Mouse (Mus musculus): Measurements from ENCODE around the gene Dnajc7. TPM values are rescaled to one million over a fixed set of nuclear protein-coding genes. Genes with fewer than 3 reads are reported as not detected.
A peak's percentile ranks its signal among the peaks of the same experiment; 100 is the strongest.
"Not testable (repeated sequence)": the region's sequence is repeated elsewhere in the genome, so short reads cannot be mapped to it uniquely, and the experiment has no call there.

The Dnajc7 gene
- 100 to 1,000 TPM; 191 to 195 TPM for total RNA-seq (2021)
- long read RNA-seq, experiment 1, transcript Dnajc7-201 (14 exons, 2,330 nt), result major isoform, 62 of 74 reads
- long read RNA-seq, experiment 1, partial matches to known transcripts, result 4 of 74 reads
- long read RNA-seq, experiment 1, other reads (novel, unspliced or antisense), result 7 of 74 reads
- long read RNA-seq, experiment 2, transcript Dnajc7-201 (14 exons, 2,330 nt), result major isoform, 59 of 70 reads
- long read RNA-seq, experiment 2, partial matches to known transcripts, result 4 of 70 reads
- long read RNA-seq, experiment 2, other reads (novel, unspliced or antisense), result 4 of 70 reads

DNA sequence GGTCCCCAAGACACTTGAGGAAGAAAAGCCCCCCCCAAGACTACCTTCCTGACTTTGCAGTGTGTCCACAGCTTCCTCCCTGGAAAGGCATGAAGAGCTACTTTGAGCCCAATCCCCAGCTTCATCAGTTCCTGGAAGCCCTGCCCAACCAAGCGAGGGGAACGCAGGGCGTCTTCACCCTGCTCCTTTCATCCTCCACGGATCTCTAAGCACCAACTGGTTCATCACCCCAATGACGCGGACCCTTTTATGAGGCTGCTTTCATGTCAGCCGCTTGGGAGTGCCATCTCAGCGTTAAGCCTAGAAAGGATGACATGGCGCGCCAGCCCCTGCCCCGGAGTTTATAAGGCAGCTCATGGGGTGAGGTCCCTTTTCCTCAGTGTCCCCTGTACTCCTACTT is at the start of gene Dnajc7:
Gene Dnajc7 (minus strand): TSS at position 187 of the 400 bp plus-strand sequence.
- DNase-seq, result no peak

DNA sequence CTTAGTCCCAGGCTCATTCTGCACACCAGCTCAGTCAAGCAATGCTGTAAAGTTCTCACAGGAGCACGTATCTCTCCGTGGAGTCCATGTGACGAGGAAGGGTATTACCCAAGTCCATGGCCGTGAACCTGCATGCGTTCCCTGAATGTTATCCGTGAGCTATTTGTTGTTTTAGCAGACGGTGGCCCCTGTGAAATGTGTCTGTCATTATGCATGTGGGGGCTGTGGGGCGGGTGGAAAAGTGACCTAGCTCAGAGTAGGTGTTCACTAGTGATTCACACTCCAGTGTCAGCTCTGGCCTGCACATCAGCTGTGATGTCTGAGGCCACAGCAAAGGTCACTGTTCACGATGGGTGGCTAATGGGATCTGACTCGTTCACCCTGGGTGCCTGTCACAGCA is 39.8 kb upstream of the Dnajc7 start:
- DNase-seq, result no peak

- no peak for DNase-seq
These were observed 36.5 kb upstream of the Dnajc7 start for GRCm38 (mm10) chr11:100656458-100656857.

GRCm38 (mm10) chr11:100655589-100655988 is 35.6 kb upstream of the Dnajc7 start:
- not testable (repeated sequence) for DNase-seq

DNA sequence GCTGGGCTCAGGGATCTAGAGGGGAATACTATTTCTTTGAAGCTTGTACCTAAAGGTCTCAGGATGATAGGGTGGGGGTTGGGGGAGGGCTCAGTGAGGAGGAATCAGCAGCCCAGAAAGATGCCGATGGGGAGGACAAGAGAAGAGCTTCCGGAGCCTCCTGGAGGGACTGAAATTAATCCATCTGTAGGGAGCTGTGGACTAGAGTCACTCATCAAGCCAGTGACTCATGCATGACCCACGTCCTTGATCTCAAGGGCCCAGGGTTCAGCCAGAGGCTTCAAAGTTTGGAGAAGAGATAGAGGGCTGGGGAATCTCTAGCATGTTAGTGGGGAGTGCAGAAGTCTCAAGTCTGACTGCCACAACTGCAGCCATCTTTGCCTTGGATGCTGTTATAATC is 31.8 kb upstream of the Dnajc7 start:
- no peak for DNase-seq

GRCm38 (mm10) chr11:100651205-100651604 is 31.2 kb upstream of the Dnajc7 start:
- no peak for DNase-seq

DNA sequence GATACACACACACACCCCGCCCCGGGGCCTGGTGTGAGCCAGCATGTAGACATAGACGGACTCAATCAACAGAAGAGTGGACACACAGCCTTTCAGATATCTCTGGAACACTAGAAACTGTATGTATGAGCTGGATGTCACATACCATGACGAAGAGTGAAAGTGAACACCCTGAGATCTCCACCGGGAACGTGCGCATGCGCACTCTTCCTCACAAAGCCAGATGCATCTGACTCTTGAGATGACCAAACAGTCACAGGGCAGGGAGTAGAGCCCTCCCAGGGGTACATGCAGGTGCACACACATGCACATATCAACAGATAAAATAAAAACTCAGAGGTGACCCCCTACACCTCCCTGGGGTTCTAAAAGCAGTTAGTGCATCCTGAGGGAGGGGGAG is 28.4 kb upstream of the Dnajc7 start:
- DNase-seq, result no peak

GRCm38 (mm10) chr11:100646265-100646664 is 26.3 kb upstream of the Dnajc7 start:
- peak; percentile 65 for DNase-seq

GRCm38 (mm10) chr11:100643612-100644575 is 23.9 kb upstream of the Dnajc7 start:
- DNase-seq, result no peak

DNA sequence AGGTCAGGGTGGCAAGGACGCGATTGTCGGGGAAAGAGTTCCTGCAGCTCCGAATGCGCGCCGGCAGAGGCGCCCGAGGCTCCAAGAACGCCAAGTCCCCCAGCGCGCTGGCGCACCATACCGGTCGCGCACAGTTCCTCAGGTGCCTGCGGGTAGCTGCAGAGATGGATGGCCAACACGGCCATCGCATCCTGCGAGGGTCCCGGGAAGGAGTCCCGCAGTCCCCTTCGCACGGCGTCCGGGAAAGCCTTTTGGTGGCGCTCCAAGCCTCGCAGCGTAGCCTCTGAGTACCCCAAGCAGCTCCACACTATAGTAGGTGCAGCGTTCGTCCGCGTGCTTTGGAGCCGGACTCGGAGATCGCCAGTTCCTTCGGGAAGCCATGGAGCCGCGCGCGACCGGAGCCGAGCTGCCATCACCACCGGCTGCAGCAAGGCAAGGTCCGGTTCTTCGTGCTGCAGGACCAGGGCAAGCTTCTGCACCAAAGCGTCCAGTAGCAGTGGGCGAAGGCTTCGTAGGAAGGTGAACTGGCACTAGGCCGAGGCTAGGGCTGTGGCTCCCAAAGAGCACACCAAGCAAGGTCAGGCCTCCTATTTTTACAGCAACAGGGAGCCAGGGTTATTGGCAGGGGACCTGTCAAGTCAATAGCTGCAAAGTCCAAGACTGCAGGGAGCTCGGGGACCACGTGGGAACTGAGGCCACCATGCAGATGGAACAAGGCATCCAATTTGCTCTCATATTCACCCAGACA is 20.4 kb upstream of the Dnajc7 start:
- DNase-seq, result peak; percentile 55

GRCm38 (mm10) chr11:100634530-100634929 is 14.6 kb upstream of the Dnajc7 start:
- no peak for DNase-seq

- DNase-seq, result peak; percentile 68
These were observed 8.9 kb upstream of the Dnajc7 start for GRCm38 (mm10) chr11:100628862-100629352.

DNA sequence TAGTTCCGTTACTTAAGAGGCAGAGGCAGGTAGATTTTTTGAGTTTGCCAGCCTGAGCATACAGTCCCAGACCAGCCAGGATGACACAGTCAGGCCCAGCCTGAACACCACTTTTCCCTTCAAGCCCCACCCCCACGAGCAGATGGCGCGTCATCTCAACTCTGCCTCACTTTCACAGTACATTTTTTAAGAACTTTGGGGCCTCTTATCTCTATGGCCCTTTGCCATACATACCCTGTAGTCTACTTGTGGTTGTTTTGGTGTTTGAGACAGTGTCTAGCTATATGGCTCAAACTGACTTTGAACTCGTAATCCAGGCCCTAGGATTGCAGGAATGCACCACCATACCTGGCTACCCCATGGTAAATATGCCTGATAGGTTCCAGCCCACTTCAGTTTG is 8.1 kb upstream of the Dnajc7 start:
- DNase-seq, result no peak

DNA sequence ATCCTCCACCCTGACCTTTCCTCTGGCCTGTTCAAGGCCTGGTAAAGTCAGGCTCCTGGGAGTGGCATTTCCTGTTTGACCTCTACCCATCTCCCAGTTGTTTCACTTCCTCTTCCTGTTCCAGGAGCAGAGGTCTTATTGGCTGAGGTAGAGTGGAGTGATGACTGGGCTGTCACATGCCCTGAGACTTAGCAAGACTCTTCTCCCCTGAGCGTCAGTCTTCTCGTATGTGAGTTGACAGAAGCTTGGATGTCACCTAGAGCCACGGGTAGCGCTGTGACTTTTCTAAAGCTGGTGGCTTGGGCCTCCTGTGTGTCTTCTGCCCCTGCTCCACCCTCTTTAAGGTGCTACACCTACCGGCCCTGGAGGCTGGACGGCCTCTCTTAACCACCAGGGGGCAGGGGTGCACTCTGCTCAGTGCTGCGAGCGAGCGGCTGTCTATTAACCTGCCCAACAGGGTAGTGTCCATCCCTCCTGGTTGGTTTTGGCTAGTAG is 6.8 kb upstream of the Dnajc7 start:
- DNase-seq, result peak; percentile 84

GRCm38 (mm10) chr11:100625754-100626700 is 6.1 kb upstream of the Dnajc7 start:
- no peak for DNase-seq

DNA sequence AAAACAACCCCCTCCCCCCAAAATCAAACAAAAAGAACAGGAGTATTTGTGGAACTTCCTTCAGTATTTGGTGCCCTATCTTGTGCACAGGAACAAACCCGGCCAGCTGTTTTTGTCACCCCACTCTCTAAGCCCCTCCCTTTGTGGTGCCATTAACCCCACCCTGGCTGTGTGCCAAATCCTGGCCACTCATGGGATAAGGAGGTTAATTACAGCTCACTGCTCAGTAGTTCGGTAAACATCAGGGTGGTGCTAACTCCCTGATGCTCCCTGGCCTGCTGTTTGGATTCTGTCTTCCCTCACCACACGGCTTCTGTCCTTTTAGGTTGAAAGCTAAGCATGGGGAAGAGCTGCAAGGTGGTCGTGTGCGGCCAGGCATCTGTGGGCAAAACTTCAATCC is 3.9 kb upstream of the Dnajc7 start:
- peak; percentile 53 for DNase-seq

- peak; percentile 95 for DNase-seq
These were observed 2.7 kb upstream of the Dnajc7 start for GRCm38 (mm10) chr11:100622714-100623113.

GRCm38 (mm10) chr11:100619485-100619975 is 438 bp downstream of the Dnajc7 start:
- peak; percentile 94 for DNase-seq

DNA sequence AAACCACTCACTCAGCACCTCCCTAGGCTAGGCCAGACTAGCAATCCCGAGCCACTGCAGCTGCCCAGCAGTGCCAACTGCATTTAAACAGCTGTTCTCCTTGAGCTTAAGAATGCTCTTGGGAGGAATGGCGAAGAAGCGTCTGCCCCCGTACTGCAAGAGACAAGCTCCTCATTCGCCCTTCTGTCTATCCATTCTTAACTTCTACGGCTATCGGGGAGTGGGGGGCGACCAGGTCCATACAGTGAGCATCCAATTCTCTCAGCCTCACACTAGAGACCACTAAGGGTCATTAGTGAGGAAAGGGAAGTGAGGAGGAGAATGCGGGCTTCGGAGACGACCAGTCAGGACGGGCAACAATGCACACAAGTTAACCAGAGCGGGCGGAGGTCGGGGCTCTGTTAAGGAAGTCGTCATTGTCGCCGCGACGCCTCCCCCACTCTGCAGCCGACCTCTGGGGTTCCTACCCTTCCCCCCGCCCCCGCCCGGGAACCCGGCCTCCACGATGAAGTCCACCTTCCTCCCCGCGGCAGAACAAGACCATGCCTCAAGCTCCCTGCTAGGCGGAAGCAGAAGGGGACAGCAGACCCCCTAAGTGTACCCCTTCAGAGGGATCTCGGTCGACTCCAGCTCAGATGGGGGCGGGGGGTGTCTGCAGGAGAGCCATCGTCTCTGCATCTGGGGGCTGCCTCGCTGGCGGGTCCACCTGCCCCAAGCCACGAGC is 1.0 kb downstream of the Dnajc7 start, which contains the start of gene Nkiras2:
Gene Nkiras2 (plus strand): TSS at position 484 of the 724 bp plus-strand sequence.
- DNase-seq, result peak; percentile 59

- DNase-seq, result no peak
These were observed 2.5 kb downstream of the Dnajc7 start for GRCm38 (mm10) chr11:100617480-100617879.
